Mouse (Mus musculus) G1E (cell line): ENCODE results near the gene Catsper4.

Source experiments
- CTCF ChIP-seq: IDR thresholded peaks from 2 replicates; pipeline ENCODE4 v1.5.1; 2012; ENCODE audit warnings: low read depth, low read length, inconsistent platforms, mixed read lengths
- GATA2 ChIP-seq: IDR thresholded peaks from 2 replicates; pipeline ENCODE4 v1.6.1; 2012; ENCODE audit warnings: low read depth, low read length, inconsistent platforms, borderline replicate concordance
- POLR2AphosphoS5 ChIP-seq: IDR thresholded peaks from 2 replicates; pipeline ENCODE4 v1.6.1; 2012; ENCODE audit warnings: low read depth, low read length, inconsistent platforms; ENCODE audit not compliant: insufficient replicate concordance
- TAL1 ChIP-seq: conservative IDR thresholded peaks from 2 replicates; pipeline ENCODE4 v1.6.1; 2012; ENCODE audit warnings: low read depth, low read length, inconsistent platforms, mixed read lengths

GRCm38 (mm10) chr4:134238279-134238651, 11.1 kb upstream of the Catsper4 start, which contains the start of gene Cnksr1:
- TF ChIP-seq CTCF (no peak), TAL1 (no peak), POLR2AphosphoS5 (no peak), GATA2 (no peak)
